Mouse (Mus musculus) natural killer cell, adult 2 months (primary cell): ENCODE measurements around the gene Plcl2.

Experiments used
- DNase-seq, 2 experiments: peaks; one replicate each; pipeline ENCODE4 v3.0.0; 2022; ENCODE audit warnings: low spot score in 2 of 2

Gene Plcl2

DNA sequence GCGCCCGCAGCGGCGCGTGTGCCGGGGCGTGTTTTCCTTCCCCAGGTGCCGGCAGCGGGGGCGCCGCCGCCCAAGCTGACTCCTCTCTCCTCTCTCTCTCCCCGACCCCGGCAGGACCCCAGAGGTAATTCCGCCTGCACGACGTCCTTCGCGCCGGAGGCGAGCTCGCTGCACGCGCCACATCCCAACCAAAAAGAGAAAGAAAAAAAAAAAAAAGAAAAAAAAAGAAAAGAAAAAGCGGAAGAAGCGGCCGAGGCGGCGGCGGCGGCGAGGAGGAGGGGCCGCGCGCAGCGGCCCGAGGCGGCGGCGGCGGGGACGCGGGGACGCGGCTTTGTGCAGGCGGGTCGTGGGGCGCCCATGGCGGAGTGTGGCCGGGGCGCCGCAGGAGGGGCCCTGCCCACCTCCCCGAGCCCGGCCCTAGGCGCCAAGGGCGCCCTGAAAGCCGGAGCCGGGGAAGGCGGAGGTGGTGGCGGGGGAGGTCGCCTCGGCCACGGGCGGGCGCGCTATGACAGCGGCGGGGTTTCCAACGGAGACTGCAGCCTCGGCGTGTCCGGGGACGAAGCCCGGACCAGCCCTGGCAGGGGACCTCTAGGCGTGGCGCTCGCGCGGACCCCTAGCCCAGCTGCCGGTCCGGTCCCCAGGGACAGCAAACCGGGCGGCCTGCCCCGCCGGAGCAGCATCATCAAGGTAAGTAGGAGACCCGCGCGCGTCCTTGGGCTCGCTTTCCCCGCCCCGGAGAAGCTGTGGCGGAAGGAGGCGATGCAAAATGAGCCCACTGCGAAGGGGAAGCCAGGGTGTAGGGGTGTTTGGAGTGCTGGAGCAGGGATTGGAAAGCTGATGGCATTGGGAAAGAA, at the start of gene Plcl2:
Gene Plcl2 (plus strand): TSS at position 153 of the 854 bp plus-strand sequence.
- DNase-seq: peak; percentile 47 to 54

DNA sequence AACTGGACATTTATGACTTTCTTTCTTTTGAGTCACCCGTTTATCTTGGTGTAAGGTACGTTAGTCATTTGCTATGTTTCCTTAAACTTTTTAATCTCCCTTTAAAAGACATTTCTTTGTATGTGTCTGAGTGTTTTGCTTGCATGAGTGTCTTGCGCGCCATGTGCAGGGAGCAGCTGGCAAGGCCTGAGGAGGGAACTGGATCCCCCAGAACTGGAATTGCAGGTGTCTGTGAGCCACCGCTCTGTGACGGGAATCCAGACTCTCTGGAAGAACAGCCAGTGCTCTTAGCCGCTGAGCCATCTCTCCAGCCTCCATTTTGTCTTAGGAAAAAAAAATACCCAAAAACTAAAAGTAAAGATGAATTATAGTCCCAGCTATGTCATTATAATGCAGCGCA, 48.9 kb upstream of the Plcl2 start:
- no peak for DNase-seq

DNA sequence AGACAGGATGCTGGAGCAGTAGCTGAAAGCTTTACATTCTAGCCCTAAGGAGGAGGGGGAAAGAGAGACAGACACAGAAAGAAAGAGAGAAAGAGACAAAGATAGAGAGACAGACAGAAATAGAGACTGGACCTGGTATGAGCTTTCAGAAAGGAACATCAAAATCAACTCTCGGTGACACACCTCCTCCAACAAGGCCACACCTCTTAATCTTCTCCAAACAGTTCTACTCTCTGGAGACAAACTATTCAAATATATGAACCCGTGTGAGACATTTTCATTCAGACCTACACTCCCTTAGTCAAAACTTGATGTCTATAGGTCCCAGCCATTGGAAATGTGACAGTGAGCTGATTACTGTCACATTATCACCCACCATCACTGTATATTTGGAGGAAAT, 41.8 kb upstream of the Plcl2 start:
- no peak for DNase-seq

DNA sequence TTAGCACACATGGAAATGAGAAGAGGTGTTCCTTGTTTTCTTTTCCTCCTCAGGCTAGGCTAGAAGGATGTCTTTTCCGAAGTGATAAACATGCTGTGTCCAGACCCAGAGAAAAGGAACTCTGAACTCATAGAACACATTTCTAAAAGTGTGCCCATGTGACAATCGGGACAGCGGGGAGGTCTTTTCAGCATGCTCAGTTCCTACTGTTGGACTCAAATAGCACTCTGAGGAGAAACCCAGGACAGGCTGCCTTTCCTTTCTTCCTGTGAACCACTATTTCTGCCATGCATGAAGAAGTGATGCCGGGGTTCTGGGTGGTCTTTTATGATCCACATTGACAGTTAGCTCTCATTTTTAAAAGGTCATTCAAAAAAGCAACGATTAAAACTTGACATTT, 40.1 kb upstream of the Plcl2 start:
- DNase-seq: no peak

DNA sequence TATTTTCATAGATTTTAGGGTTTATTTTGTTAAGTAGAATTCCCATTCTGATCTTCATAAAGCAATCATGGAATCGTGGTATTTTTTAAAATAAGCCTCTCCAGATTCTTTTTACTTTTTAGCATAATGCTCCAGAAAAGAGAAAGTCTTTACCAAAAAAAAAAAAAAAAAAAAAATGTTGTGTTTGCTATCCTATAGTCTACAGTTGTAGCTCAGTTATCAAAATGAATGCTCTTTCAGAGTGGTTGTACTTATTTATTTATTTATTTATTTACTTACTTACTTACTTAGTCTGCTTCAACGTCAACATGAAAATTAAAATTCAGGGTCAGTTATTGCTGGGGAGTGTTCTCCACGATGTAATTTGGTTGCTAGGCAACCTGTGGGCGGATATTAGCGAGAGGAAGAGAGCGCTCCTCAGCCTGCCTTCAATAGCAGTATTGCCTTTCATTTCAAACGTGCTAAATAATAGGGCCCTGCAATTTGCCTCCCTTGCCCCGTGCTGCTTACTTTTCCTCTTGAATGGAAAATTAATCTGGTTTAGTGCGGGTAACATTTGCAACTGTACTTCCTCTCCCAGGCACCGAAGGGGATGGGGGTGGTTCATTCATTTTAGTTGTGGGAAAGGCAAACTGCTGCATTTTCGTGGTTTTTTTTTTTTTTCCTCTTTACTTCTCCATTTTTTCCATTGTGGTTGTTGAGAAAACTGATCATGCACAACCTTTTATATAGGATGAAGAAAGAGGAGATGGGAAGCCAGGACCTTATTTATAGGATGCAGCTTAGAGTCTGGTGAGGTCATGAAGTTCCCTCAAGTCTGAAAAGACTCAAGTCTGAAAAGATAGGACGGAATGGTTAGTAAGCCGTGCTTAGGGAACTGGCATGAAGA, 39.4 kb upstream of the Plcl2 start:
- peak; percentile 73 for DNase-seq

DNA sequence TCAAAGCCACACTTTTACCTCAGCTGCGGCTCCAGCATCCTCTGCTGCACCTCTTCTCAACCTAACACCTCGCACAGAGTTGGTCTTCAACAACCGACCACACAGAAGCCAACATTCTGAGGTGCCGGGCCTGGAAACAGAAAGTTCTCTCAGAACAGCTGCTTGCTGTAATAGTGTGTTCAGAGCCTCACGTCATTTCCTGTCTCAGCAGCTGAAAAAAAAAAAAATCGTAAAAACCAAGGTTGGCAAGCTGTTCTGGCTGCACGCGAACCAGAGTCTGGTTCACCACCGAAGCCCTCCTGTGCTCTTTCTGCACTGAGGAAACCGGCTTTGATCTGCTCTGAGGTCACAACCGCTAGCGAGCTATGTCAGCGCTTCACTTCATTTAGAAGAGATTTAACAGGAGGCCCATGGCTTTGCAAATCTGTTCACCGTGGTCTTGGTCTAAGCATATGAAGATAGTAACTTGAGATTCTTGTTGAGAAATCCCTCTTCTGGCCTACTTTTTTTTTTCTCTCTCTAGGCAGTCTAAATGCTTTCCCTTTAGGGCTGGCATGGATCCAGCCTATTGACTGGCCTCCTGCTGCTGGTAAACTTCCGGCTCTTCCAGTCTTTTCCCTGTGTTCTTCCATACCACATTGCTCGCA, 38.6 kb upstream of the Plcl2 start:
- DNase-seq: peak; percentile 88 to 94

DNA sequence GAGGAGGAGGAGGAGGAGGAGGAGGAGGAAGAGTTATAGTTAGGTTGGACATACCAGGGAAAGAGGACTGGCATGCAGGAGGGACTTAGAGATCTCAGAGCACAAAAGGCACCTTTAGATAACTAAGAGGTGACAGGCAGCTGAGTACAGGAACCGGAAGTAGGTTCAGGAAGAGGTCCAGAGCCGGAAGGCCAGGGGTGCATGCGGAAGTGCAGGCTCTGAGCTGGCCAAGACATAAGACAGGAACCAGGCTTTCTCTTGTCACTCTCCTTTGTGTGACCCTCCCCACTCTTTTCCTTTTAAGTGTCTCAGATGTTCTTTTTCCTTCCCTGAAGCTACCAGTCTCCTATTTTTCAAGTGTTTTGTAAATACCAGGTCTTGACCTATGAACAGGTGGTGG, 38.0 kb upstream of the Plcl2 start:
- peak; percentile 62 to 67 for DNase-seq

DNA sequence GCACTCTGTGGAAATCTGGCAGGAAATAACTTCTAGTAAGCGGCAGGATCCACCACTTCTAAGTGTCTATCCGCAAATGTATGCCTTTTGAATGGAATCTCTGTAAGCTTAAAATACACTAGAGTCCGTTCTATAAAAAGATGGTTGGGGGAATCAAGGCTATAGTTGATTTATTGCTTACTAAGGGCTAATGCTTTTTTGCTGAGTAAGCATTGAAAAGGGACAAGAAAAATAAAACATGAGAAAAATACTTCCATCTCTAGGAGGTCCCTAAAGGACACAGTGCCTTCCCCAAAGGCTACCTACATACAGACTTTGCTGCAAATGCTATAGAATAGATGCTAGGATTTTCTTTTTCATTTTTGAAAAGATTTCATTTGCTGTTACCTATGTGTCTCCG, 31.9 kb upstream of the Plcl2 start:
- no peak for DNase-seq

DNA sequence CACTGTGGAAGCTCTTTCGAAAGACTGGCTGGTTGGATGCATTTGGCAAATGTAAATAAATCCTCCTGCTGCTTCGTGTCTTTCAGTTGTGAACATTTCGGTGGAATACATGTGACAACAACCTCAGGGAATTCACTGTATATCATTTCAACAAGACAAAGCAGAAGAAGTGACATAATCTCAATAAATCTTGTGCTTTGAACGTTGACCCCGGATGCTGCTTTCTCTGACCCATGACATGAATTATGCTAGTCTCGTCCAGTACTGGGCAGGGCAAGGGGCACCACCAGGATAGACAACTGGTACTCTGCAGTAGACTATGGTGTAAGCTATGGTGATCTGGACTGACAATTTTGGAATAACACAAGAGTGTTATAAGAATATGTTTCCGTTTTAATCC, 28.3 kb upstream of the Plcl2 start:
- no peak for DNase-seq

DNA sequence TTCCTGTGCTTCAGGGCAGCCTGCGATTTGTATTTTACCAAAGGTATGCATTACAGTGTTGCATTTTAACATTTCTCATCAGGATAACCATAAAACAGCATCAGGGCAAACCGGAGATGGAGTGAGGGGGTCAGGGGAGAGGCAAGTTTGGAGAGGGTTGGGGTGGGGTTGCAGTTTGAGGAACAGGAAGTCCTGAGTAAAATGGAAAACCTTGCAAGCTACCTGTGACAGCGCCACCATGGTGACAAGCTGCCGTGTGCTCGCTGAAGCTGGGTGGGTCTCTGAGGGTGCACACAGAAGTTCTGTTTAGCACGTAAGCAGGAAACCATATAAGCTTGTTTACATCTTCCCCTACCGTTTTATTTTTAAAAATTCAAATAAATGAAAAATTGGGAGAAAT, 25.5 kb upstream of the Plcl2 start:
- DNase-seq: peak in 1 of 2 experiments; percentile 40

DNA sequence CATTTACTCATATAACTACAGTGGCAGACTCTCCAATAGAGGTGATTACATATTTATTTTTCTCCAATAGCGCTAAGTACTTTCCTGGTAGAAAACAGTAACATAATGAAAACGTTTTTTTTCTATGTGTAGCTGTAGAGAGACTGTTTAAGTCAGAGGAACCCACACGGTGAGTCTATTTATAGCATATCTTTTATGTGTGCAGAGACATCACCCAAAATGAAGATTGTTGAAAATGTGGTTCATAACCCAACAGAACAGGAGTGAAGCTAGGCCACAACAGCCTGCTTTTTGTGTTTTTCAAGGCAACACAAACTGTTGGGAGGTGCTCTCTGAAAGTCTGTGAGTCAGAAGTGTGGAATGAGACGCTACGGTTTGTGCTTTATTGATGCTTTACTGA, 24.2 kb upstream of the Plcl2 start:
- DNase-seq: no peak

DNA sequence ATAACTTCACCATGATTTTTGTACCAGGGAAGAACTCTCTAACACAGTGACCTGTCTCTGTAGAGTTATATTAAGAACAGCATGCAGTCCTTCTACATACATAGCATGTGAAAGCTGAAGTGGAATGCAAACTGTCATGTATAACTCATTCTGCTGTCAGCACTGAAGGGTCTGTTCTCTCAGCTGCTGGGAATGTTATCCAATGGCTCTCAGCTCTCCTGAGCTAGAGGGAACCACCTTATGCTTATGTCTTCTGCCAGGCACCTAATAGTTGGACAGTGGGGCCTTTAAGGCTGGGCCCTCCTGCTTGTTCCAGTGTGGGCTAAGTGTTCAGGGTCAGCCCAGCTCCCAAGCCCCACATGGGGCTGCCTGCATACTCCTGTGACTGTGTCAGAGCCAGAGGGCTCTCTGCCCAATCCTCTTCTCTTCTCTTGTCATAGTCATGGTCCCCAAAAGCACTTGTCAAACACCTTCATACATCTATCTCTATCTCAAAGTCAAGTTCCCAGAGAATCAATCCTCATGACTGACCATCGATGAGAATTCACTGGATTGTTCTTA, 22.1 kb upstream of the Plcl2 start:
- no peak for DNase-seq

DNA sequence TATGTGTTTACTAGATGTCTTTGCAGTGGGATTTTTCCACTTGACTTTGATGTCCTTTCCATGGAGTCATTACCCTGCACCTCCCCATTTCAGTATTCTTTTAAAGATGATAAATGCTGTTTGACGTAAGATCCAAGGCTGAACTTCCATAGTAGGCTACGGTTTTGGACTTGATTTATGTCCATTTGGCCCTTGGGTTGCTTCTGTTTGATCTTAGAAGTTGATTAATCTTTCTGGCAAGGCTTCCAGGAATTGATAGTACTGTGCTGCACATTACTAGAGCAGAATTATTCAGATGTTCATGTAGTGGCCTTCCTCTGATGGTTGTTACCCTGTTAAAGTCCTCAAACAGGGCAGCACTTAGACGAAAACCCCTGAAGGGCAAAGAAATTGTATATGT, 21.5 kb upstream of the Plcl2 start:
- no peak for DNase-seq

DNA sequence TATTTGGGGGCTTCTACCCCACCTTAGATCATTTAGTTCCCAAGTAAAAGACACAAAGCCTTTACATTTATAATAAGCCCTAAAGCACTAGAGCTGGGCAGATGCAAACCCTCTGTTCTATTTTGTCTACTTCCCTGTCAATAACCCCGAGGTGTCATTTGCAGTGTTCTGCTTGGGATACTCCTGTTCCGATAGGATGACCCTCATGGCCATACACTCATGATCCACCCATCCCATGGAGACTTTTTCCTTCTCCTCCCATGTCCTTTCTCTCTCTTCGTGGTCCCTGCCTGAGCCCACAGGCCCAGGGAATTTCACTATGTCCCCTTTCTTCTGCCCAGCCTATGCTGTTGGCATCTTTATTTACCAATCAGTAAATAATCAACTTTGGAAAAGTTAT, 20.8 kb upstream of the Plcl2 start:
- DNase-seq: no peak

DNA sequence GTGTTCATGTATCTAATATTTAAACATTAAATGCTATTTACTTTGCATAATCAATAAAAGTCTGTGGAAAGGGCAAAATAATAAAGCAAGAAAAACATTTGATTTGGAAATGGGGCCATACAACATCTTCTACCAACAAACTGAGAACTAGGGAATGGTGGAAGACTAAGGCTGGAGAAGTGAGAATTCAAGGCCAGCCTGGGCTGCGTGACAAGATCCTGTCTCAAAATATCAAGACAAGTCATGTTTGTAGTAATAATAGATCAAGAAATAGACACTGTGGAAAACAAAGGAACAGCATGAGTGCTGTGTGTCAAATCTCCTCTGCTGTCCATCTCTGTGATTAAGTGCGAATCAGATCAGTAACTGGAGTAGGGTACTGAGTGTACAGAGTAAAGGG, 20.3 kb upstream of the Plcl2 start:
- no peak for DNase-seq

DNA sequence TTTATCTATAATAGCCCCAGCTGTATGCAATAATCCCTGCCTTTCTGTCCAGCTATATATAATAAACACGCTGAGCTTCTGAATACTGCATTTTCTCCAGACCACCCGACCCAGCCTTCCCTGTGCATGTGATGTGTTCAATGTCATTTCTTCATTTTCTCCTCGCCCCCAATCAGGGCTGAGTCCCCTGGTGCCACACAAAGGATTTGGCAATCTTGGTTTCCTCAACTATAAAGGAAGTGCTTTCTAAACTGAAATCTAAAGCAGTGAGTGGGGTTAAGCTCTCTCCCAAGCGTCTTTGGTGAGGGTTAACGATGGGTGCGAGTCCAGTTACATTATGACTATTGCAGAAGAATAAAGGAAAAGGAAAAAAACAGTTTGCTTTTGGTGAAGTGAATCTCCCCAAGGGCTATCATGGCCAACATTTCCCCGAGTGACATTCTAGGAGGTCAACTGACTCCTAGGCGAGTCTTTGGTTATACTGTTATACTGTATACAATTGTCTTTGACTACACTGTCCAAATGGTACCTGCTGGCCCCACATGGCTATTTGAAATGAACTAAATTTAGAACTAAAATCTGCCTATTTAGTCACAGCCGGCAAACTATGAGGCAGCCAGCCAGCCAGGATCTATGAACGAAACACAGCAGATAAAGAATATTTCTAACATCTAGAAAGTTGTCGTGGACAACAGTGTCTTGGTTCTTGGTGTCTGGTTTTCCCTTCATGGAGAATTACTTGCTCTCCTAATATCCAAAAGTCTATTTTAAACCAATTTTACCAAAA, 18.4 kb upstream of the Plcl2 start:
- DNase-seq: no peak

DNA sequence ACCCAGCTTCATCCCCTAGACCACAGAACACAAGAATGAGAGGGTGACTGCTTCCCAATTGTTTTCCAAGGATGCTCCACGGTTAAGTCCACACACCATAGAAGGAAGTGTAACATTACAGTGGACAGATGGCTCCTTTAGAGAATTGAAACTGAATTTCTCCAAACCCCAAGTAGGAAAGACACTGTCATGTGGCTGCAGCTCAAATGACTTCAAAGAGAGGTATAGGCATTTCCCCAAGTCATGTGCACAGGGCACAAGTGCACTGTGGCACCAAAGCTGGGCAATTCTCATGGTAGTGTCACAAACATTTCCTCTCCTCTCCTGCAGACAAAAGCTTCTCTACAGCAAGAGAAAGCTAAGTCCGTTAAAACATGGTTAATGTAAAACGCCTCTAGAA, 17.7 kb upstream of the Plcl2 start:
- DNase-seq: no peak

DNA sequence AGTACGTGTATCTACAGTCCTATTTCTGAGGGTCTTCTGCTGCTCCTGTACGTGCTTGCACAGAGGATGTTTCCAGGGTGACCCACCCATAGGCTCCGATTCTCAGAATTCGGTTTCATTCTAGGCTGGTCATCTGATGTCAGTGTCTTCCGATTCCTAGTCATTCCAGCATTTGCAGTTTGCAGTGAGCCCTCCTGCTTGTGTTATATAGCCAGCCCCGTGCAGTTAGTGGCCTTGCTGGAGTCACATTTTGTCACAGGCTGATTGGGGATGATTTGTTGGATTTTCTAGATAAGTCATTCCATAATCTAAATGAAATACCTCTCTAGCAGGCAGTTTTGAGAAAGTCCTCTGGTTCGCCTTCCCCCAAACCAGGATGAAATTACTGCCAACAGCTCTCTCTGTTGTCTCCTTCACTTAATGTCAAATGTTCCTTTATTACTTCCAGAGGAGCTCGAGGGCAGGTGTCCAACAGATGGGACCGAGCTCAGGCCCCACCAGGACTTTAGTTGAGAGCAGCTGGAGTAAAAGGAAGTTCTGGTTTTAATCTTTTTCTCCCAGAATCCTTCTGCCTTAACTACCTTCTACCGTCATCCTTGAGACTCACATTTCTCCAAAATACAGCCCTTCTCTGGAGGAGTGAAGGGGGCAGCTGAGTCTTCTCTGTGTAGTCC, 13.8 kb upstream of the Plcl2 start:
- DNase-seq: no peak

DNA sequence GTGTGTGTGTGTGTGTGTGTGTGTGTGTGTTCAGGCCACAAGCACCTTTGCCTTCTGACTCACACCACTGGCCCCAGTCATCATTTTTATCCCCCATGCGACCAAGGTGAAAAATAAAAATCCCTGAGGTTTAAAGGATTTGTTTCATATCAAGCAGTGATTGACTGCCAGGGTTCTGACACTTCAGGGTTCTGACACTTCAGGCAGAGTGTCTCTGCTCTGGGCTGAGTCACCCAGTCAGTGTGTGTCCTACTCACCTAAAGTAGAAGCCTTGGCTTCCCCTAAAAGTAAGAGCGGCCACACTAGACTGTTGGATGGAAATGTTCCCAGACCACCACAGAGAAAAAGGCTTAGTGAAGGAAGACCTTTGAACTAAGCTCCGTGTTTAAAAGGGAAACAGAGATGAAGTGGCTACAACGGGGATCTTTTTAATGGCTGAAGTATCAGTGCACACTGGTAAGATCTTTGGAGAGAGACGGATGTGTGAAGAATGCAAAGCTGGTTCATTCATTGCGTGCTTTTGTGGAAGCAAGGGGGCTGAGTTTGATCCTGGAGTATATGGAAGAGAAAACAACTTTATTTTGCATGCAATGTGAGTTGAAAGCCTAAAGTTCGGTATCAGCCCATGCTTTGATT, 11.0 kb upstream of the Plcl2 start:
- no peak for DNase-seq

DNA sequence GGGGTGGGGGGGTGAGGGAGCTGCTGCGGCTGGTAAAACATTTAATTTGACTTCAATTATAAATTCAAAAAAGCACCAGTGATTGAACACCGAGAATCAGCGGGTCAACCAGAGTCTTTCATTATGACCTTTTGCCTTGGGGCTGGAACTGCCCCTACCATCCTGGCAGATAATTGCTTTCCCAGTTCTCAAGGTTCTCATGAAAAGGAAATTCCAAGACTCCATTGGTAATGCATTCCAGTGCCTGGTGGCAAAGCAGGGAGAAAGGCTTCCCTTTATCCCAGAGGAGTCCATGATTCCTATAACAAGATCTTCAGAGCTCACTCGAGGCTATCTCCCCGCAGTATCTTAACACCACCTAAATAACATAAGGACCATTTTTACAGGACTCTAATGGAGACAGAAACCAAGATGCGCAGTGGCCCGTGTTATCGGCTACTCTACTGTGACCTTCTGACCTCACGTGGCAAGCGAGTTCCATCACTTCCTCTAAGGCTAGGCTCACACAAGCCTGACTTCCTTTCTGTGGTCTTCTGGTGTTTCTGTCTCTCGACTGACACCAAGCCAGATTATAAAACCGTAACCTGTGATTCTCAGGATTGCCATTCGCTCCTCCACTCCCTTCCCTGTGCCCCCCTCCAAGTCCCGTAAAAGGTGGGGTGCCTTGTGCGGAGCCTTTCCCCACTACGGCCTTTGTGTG, 10.0 kb upstream of the Plcl2 start:
- DNase-seq: peak; percentile 22 to 53
